Mouse (Mus musculus) ZHBTc4 (cell line): Measurements from ENCODE around the gene Chad.
A peak's percentile ranks its signal among the peaks of the same experiment; 100 is the strongest.

Experiments
- DNase-seq: peaks from one replicate; pipeline ENCODE4 v3.0.0-alpha.2; 2011; ENCODE audit warnings: low read depth, low spot score

Chad gene

GRCm38 (mm10) chr11:94564437-94565150 is at the start of gene Chad:
Gene Chad (plus strand): TSS chr11:94565047.
- peak; percentile 57 for DNase-seq

GRCm38 (mm10) chr11:94521219-94521843 is 43.5 kb upstream of the Chad start, which contains the start of gene Mycbpap:
Gene Mycbpap (minus strand): TSS chr11:94521742.
- DNase-seq = peak; percentile 67

DNA sequence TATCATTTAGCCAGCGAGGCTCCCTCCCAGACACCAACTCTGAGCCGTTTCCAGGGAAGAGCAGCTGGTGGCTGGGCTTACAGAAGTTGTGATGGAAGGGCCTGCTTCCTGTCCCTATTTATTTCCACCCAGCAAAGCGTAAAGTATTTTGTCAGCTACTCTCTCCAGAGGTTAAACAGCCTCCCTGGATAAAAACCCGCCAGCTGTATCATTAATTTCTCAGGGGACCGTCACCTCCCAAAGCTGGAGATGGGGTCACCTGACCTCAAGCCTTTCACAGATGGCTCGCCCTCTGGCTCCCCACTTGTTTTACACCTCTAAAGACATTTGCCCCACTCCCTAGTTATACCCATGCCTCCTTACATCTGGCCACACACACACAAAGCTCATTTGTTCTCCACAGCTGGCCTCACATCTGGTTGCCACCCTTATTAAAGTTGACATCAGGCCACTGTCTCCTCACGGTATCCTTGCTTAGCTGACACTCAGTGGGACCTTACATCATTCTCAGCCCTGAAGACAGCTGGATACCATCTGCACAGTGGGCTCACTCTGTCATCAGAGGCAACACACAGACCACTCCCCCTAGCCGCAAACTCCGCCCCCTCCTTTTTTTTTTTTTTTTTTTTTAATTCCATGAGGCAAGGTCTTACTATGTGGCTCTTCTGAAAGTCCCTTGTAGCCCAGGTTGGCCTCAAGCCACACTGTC is 38.5 kb upstream of the Chad start:
- DNase-seq = peak; percentile 44

GRCm38 (mm10) chr11:94528879-94529278 is 36.0 kb upstream of the Chad start:
- no peak for DNase-seq

DNA sequence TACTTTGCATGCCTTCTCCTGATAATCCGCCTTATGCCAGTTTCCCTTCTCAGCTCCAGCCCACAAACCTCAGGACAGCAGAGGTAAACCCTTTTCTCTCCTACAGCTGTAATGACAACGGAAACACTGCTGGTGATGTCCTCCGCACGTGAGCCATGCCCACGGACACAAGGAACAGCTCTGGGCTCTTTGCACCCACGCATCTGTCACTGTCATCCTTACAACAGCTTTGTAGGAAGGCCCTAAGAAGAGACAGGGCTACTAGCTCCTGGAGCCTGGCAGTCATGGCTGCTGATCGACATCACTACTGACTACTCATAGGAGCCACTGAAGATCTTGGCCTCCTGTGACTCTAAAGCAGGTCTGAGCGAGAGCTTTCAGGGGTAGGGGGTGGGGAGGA is 31.7 kb upstream of the Chad start:
- DNase-seq = no peak

- DNase-seq = no peak
Measured at GRCm38 (mm10) chr11:94538733-94539292, 26.0 kb upstream of the Chad start.

DNA sequence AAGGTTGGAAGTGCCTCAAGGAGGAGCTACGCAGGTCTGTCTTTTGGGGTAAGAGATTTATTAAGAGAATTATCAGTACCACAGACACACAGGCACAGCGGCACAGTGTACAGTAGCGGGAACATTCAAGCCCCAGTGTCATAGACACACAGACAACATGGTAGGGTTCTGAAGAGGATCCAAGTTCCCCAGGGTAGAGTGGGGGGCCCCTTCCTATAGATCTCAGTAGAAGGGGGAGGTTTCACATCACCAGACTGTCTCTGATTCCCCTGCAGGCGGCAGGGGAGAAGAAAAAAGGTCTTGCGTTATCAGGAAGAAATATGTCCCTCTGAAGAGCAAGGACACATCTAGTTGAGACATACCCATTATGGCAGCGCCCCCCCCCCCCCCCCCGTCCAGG is 25.1 kb upstream of the Chad start:
- no peak for DNase-seq

DNA sequence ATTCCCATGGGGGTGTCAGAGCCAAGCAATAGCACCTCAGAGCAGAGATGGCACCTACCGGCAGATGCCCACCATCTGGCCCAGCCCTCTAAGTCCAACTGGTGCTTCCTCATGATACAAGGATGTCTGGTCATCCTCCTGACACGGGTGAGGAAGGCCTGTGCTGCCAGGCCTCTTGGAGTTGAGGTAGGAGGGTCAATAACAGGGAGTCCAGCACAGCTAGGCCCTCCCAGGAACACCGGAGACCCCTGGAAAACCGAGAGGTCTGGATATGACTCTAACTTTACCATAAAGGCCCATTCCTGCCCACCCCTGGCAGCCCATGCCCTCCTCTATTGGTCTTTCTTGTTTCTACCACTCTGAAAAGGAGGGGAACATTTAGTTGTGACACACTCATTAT is 22.4 kb upstream of the Chad start:
- DNase-seq = no peak

- no peak for DNase-seq
Measured at GRCm38 (mm10) chr11:94543344-94543743, 21.5 kb upstream of the Chad start.

DNA sequence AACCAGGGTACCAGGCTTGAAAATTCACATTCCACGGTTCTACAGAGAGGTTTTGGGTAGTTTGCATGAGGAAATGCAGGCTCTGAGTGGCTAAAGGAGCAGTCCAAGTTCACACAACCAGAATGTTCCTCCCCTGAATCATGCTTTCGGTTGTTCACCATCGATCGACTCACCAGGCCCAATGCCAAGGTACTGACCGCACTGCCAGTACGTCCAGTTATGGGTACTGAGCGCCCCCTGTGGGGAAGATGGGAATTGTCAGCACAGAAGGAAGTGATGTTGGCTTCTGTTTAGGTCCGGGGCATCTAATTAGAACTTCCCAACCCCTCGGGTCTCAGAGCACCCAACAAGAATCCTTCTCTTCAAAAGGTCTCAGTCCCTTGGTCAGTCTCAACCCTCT is 20.9 kb upstream of the Chad start:
- peak; percentile 66 for DNase-seq

DNA sequence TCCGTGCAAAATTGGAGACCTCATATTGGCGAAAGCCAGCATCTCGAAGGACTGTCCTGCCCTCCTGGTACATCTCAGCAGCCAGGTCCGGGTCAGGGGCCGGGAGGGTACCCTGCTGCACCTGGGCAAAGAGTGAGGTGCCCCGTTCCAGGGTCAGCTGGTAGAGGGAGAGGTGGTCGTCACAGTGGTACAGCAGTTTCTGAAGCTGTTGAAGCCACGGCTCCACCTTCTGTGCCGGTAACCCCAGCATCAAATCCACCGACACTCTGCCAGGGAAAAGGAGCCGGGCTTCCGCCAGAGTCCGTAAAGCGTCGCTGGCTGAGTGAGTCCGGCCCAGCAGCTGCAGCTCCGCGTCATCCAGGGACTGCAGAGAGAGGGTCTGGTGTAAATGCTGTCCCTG is 20.4 kb upstream of the Chad start:
- no peak for DNase-seq

GRCm38 (mm10) chr11:94546381-94546780 is 18.5 kb upstream of the Chad start:
- peak; percentile 44 for DNase-seq

- no peak for DNase-seq
Measured at GRCm38 (mm10) chr11:94547271-94547670, 17.6 kb upstream of the Chad start.

- no peak for DNase-seq
Measured at GRCm38 (mm10) chr11:94548041-94548784, 16.6 kb upstream of the Chad start.

GRCm38 (mm10) chr11:94548888-94549690 is 15.8 kb upstream of the Chad start, which contains the start of gene Rsad1:
Gene Rsad1 (minus strand): TSS chr11:94549255.
- peak; percentile 93 for DNase-seq

DNA sequence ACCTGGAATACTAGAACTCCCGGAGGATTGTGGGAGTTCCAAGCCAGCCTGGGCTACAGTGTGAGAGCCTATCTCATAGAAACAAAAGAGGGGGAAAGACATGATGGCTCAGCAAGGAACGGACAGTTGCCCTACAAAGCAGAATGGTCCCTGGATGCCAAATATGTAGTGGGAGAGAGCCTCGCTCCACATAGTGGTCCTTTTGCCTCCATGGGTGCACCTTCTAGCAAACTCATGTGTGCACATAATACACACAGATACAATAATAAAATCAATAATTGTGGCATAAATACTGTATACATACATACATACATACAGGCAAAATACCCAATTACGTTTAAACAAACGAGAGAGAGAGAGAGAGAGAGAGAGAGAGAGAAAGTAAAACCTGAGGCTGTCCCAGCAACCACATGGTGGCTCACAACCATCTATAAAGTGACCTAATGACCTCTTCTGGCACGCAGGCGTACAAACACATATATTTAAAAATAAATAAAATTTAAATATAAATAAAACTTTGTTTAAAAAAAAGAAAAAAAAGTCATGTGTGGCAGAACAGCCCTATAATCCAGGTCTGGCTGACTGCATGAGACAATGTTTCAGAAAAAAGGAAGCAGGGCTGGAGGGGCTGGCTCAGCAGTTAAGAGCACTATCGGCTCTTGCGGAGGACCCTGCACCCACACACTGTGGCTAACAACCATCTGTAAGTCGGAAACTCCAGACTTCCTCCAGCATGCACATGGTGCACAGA is 15.0 kb upstream of the Chad start:
- no peak for DNase-seq

DNA sequence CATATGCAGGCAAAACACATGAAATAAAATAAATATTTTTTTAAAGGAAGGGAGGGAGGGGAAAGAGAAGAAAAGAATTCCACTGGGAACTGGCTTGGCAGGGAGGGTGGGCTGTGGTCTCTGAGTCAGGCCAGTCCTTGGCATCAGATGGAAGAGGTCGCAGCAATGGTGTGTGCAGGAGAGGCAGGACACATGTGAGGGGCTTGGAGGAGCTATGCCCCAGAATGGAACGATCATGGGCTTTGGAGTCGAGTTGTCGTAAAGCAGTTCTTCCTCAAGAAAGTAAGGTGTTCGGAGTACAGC is 14.5 kb upstream of the Chad start:
- DNase-seq = no peak

- DNase-seq = no peak
Measured at GRCm38 (mm10) chr11:94558226-94558625, 6.6 kb upstream of the Chad start.

- no peak for DNase-seq
Measured at GRCm38 (mm10) chr11:94563383-94563782, 1.5 kb upstream of the Chad start.

- DNase-seq = no peak
Measured at GRCm38 (mm10) chr11:94563821-94564220, 1.0 kb upstream of the Chad start.
